Mouse (Mus musculus) brain, embryonic 14.5 days (tissue): ENCODE data around the gene Fam76a. TPM values are rescaled to one million over a fixed set of nuclear protein-coding genes. Genes with fewer than 3 reads are reported as not detected.

ENCODE experiments used
- DNase-seq: peaks from one replicate; pipeline ENCODE4 v3.0.0-alpha.2; 2011; ENCODE audit warnings: low read depth
- CTCF ChIP-seq: fragments of 200-500 bp; IDR thresholded peaks from 2 replicates; pipeline ENCODE4 v1.5.1; 2012; ENCODE audit warnings: inconsistent platforms, mild to moderate bottlenecking, moderate library complexity, borderline replicate concordance; ENCODE audit not compliant: insufficient read depth, insufficient read length; ENCODE audit errors: extremely low read depth
- POLR2A ChIP-seq: fragments of 200-500 bp; IDR thresholded peaks from 2 replicates; pipeline ENCODE4 v1.6.1; 2012; ENCODE audit warnings: mild to moderate bottlenecking, inconsistent platforms, borderline replicate concordance; ENCODE audit not compliant: poor library complexity, insufficient read depth, insufficient read length, severe bottlenecking; ENCODE audit errors: extremely low read depth
- polyA plus RNA-seq: library from polyadenylated mRNA; depleted of rRNA; stranded (reverse); fragments of >200 nt; gene quantifications from 2 replicates; pipeline ENCODE4 v1.2.3, GENCODE M21; 2012

Gene Fam76a
- polyA plus RNA-seq, 1 experiment: 19.8 TPM

DNA sequence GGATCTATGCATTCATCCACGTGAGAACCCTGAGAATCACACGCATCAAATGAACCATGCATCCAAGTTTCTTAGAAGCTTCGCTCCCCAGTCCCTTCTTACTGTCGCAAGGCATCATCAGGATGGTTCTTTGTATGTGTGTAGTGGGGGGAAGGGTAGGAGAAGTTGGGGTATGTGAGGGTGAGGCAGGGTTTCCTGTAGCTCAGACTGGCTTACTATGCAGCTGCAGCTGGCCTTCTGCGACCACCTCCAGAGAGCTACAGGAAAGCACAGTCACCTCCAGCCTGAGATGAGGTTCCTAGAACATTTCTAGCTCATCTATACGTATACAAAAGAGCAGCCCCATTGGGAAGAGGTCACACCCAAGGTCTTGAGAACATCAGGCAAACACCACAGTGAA is 10.2 kb downstream of the Fam76a start:
- TF ChIP-seq CTCF (no peak), POLR2A (no peak)
- DNase-seq: no peak

DNA sequence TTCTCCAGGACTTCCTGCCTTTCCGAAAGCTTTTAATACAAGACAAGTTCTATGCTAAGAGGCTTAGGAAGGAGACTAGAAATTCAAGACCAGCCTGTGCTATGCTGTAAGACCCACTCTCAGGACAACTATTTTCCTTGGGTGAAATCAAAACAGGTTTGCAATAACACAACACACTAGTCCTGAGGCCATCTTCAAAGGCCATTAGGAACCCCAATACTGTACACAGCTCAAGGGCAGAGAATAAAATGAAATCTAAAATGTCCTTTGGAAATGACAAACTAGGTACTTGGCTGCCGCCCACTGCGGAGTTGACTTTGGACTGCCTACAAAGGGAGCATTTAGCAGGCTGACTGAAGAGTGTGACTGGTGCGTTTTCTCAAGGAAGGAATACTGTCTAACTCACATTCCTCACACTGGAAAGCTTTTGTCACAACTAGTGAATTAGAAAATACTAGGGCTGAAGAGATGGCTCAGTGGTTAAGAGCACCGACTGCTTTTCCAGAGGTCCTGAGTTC is 16.5 kb downstream of the Fam76a start:
- no peak for DNase-seq
- TF ChIP-seq POLR2A: no peak
- no peak for TF ChIP-seq CTCF

GRCm38 (mm10) chr4:132904765-132905309 is 17.5 kb downstream of the Fam76a start:
- no peak for DNase-seq
- TF ChIP-seq POLR2A: no peak
- TF ChIP-seq CTCF: no peak

- TF ChIP-seq CTCF: no peak
- TF ChIP-seq POLR2A: no peak
- DNase-seq: no peak
Measured at GRCm38 (mm10) chr4:132904071-132904470, 18.3 kb downstream of the Fam76a start.

- no peak for DNase-seq
- TF ChIP-seq CTCF (no peak), POLR2A (no peak)
Measured at GRCm38 (mm10) chr4:132898197-132898596, 24.2 kb downstream of the Fam76a start.

DNA sequence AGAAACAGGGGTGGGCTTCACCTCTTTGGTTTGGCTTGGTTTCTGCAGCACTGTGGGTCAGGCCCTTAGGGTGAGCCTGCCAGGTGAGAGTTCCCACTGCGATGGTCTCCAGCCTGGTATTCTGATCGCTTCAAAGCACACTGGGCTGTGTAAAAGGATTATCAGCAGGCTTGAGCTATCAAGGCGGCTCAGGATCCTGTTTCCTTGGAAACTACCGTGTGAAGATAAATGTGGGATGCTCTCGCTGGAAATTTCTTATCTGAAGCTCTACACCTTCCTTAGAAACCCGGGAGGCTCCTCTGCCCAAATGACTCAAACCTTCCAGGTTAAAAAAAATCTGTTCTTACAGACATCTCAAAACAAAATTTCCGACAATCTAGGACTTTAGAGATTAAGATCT is 28.0 kb downstream of the Fam76a start:
- peak; percentile 67 for DNase-seq
- TF ChIP-seq CTCF (no peak), POLR2A (no peak)

DNA sequence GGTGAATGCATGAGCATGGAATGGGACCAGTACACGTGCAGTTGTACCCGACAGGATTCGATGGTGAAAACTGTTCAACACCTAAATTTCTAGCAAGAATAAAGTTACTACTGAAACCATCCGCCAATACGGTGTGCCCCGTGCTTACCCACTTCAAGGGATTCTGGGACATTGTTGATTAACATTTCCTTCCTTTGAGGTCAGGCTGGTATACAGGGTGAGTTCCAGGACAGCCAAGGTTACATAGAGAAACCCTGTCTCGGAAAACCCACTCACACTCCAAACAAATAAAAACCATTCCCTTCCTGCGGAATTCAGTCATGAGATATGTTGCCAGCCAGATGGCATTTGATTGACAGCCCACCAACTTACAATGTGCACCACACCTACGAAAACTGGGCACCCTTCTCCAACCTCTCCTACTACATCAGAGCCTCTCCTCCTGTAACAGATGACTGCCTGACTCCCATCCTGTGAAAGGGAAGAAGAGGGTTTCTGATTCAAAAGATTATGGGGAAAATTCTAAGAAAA is 37.4 kb downstream of the Fam76a start:
- TF ChIP-seq POLR2A (no peak), CTCF (no peak)
- DNase-seq: no peak

DNA sequence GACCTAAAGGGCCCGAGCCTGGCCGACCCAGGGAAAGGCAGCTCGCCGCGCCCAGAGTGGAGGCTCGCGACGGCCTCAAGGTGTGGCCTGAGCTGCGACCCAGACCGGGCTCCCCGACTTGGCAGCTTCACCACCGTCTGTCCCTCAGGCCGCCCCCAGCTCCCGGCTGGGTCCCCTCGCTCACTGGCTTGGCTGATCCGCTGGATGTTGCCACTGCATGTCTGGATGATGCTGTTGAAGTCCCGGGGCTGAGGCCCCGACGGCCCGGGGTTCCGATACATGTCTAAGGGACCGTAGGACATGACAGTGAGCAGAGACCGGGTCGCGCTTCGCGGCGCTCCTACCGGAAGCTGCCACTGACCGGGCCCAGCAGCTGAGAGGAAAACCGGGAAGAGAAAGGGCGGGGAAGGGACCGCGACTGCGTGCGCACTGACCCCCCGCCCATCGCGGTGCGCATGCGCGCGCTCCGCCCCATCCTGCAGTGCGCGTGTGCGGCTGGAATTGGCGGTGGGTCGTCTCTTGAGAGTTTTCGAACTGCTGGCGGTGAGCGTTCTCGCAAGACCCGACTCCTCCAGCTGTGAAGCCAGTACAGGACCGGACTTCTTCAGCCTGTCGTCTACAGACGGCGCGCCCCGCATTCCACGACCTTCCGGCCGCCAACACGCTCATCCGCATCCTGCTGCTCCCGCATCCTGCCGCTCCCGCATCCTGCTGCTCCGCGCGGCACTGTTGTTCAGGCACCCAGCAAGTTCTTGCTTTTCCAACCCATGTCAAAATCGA is 38.1 kb downstream of the Fam76a start, which contains the start of gene Stx12:
TSS of gene Stx12 (minus strand) at position 446 of the 780 bp plus-strand sequence.
- no peak for TF ChIP-seq CTCF
- peak; percentile 73 for TF ChIP-seq POLR2A
- DNase-seq: peak; percentile 96

DNA sequence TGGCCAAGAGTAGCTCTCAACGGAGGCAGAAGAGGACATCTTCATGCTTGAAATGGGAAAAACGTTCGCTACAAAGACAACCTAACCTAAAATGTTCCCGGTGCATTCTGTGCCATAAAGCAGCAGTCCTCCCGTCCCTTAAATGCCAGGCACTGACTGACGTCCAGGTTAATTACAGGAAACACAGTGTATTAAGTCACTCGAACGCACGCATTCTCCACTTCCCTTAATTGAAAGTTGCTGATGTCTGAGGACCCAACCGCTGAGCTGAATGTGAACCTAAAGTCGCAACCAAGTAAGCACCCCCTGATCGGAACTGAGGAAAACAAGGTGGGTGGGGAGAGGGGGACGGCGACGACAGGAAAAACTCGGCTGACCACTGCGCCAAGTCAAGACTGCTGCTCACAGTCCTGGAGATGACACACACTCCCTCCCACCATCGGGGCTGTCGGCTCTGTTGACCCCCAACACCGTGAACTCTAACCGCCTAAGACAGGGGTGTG is 38.7 kb downstream of the Fam76a start:
- TF ChIP-seq CTCF (no peak), POLR2A (no peak)
- peak; percentile 22 for DNase-seq

DNA sequence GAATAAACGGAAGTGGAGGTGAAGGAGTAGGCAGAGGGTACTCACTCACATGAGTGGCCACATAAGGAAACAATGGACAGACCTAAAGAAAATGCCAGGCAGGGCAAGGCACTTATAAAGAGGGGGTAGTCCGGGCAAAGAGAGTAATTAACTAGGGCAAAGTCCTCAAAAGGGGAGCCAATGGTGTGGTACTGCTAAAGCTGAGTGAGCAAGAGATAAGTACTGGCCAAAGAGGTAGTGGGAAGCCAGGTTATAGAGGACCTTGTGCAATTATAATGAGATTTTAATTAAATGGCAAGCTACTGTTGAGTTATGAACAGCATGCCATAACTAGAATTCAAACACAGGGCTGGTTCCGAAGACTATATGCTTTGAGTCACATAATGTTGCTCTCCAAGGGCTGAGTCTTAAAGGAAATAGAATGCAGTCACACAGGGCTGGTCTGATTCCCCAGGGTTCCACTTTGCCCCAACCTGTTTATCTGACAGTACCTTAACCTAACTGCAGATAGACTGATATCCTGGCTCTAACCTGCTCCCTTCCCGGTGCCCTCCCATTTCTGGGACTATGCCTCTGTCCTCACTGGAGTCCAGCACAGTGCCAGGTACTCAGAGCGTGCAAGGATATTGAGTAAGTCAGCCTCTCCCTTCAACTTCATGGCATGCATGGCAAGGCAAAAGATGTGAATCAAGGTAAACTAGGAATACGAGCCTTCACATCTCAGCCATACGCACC is 47.8 kb downstream of the Fam76a start:
- no peak for DNase-seq
- TF ChIP-seq POLR2A: no peak
- no peak for TF ChIP-seq CTCF

DNA sequence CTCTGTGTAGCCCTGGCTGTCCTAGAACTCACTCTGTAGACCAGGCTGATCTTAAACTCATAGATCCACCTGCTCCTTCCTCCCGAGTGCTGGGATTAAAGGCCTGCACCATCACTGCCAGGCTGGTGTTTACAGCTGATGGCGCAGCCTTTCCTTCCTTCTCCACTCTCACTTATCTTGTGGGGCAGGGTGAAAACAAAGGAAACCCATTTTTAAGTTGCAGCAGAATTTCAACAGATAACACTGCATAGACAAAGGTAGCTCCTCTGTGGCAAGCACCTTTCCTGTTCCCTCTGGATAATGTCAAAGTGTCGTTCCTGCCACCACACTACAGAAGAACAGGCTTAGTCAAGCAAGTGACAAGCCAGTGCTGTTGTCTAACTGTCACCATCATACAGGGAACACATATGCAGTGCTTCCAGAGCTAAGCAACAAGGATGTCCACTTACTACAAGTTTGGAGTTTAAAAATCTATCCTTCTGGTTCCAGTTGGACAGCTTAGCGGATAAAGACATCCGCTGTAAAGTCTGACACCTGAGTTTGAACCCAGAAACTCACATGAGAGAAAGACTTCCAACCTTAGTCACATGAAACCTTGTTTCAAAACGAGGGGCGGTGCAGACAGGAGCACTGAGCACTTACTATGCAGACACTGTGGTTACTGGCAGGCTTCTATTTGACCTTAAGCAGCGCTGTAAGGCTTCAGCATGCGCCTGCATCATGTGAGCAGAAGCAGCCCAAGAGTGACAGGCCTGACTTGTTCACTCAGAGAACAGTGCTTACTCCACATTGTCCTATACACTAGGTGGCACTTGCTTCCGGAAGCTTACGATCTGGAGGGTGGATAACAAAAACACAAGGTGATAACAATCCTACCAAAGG is 48.6 kb downstream of the Fam76a start:
- DNase-seq: no peak
- TF ChIP-seq CTCF: no peak
- TF ChIP-seq POLR2A: no peak

DNA sequence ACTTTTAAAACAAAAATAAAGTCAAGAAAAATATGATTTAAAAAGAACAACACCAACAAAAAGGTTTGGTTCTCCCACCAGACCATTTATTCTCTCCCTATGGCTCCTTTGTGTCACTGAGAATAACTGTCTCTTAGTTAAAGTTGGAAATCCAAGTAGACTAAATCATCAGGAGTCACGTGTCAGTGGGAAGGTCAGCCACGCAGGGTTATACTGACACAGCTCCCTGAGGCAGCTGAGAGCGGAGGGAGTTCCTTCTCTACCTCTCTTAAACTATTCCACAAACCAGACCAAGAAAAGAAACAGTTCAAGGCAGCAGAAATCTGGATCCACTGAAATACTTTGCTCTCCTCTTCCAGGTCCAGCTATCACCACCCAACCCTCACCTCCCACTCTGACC is 51.2 kb downstream of the Fam76a start:
- no peak for DNase-seq
- TF ChIP-seq POLR2A: no peak
- TF ChIP-seq CTCF: no peak

DNA sequence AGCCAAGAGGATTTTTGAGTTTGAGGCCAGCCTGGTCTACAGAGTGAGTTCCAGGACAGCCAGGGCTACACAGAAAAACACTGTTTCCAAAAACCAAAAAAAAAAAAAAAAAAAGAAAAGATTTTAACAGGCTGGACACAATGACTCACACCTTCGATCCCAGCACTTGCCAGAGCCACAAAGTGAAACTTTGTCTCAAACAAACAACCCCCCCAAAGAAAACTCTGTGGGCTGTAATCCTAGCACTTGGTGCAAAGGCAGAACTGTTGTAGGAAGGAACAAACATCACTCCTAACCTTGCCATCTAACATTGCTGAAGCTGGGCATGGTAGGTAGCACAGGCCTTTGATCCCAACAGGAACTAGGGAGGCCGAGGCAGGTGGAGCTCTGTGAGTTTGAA is 57.5 kb downstream of the Fam76a start:
- TF ChIP-seq CTCF (no peak), POLR2A (no peak)
- no peak for DNase-seq

GRCm38 (mm10) chr4:132863012-132863411 is 59.3 kb downstream of the Fam76a start:
- no peak for TF ChIP-seq CTCF
- TF ChIP-seq POLR2A: no peak
- DNase-seq: no peak
